In the genomic region with DNA sequence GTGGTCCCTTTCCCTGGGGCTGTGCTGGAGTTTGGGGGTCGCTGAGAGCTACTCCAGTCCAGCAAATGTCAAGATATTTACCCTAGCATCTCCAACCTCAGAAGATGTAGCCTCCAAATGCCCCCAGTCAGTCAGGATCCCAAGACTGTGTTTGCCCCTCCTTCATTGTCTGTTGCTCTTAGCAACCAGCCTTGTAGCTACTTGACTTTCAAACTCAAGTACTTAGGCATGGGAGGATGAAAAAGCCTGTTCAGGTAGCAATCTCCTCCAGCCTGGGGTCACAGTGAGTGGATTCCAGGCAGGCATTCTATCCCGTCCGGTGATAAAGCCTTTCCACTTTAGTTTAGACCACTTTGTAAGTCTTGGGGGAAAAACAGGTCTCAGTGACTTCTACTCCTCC, we compare ENCODE assay signal across 15 mouse cellular contexts.
"Had no signal": no experiment of that assay in that cellular context is flagged by ENCODE, and none has a peak within 500 bp of the region (broad histone marks: within the 10 kb centered on the region; RNA-seq: fewer than 3 reads in every experiment).

No protein-coding gene starts in this region.

- H3K9me3 ChIP-seq: limb, embryonic 10.5 days; limb, embryonic 13.5 days; liver, embryonic 12.5 days; liver, embryonic 15.5 days had no signal

- H3K4me2 ChIP-seq: limb, embryonic 13.5 days; liver, embryonic 12.5 days; liver, embryonic 15.5 days; midbrain, embryonic 11.5 days had no signal

- H3K4me3 ChIP-seq: layer of hippocampus, adult 2 months; limb, embryonic 10.5 days; limb, embryonic 13.5 days; liver, embryonic 12.5 days; liver, embryonic 15.5 days had no signal

- H3K27me3 ChIP-seq: limb, embryonic 13.5 days; liver, embryonic 12.5 days; liver, embryonic 15.5 days had no signal

- ATAC-seq: liver, embryonic 12.5 days had no signal

- DNase-seq: kidney, adult 2 months; kidney, postnatal 25 days; layer of hippocampus, adult 9-11 months; liver; lung, postnatal 14 days; midbrain, embryonic 14.5 days; thymus, adult 18-20 months; thymus, postnatal 36 days had no signal

- H3K27ac ChIP-seq: kidney, postnatal 0 days; layer of hippocampus, adult 2 months; limb, embryonic 10.5 days; limb, embryonic 13.5 days; liver, embryonic 12.5 days; liver, embryonic 15.5 days had no signal

- H3K36me3 ChIP-seq: limb, embryonic 10.5 days; limb, embryonic 13.5 days; liver, embryonic 12.5 days; liver, embryonic 15.5 days had no signal

- H3K9ac ChIP-seq: limb, embryonic 13.5 days; liver, embryonic 12.5 days; liver, embryonic 15.5 days had no signal
